Mouse (Mus musculus) stomach, postnatal 0 days (tissue): ENCODE data around the gene Urb1. TPM values are rescaled to one million over a fixed set of nuclear protein-coding genes. Genes with fewer than 3 reads are reported as not detected.
A peak's percentile ranks its signal among the peaks of the same experiment; 100 is the strongest.

ENCODE experiments used
- ATAC-seq: fragments of 200-750 bp; cut with Nextera tagmentation; 2 replicates; pipeline ENCODE4 v1.8.0; 2017; ENCODE audit not compliant: low FRiP score, low TSS enrichment
- DNase-seq: peaks from one replicate; pipeline ENCODE4 v3.0.0-alpha.2; 2016; ENCODE audit warnings: low spot score
- H3K27ac ChIP-seq: fragments of 300-500 bp; sonication (generic); replicated peaks from 2 replicates; pipeline ENCODE4 v1.5.1; 2014; ENCODE audit warnings: mild to moderate bottlenecking, control low read depth
- H3K27me3 ChIP-seq: fragments of 300-500 bp; sonication (generic); 2 replicates; pipeline ENCODE4 v1.6.1; 2014; ENCODE audit warnings: low read length; ENCODE audit not compliant: control insufficient read depth, insufficient read depth
- H3K36me3 ChIP-seq: fragments of 300-500 bp; sonication (generic); 2 replicates; pipeline ENCODE4 v1.6.1; 2014; ENCODE audit warnings: low read length, mixed read lengths; ENCODE audit not compliant: control insufficient read depth, insufficient read depth
- H3K4me1 ChIP-seq: fragments of 300-500 bp; sonication (generic); replicated peaks from 2 replicates; pipeline ENCODE4 v1.6.1; 2014; ENCODE audit warnings: antibody characterized with exemption; ENCODE audit not compliant: control insufficient read depth, insufficient read depth
- H3K4me2 ChIP-seq: fragments of 300-500 bp; sonication (generic); replicated peaks from 2 replicates; pipeline ENCODE4 v1.6.1; 2014; ENCODE audit warnings: low read depth, mild to moderate bottlenecking, control low read depth, moderate library complexity
- H3K4me3 ChIP-seq: fragments of 300-500 bp; sonication (generic); 2 replicates; pipeline ENCODE4 v1.5.1; 2014; ENCODE audit warnings: low read depth, low read length, control low read depth
- H3K9ac ChIP-seq: fragments of 300-500 bp; sonication (generic); 2 replicates; pipeline ENCODE4 v1.6.1; 2014; ENCODE audit warnings: mild to moderate bottlenecking, low read length, control low read depth, mixed read lengths
- H3K9me3 ChIP-seq: fragments of 300-500 bp; sonication (generic); 2 replicates; pipeline ENCODE4 v1.6.1; 2016; ENCODE audit warnings: low read length; ENCODE audit not compliant: control insufficient read depth
- CTCF ChIP-seq: IDR thresholded peaks from 2 replicates; pipeline ENCODE4 v1.5.1; 2016; ENCODE audit warnings: antibody characterized with exemption, low read depth, mild to moderate bottlenecking, moderate library complexity
- EP300 ChIP-seq: optimal IDR thresholded peaks from 2 replicates; pipeline ENCODE3; 2016; ENCODE audit warnings: antibody characterized with exemption
- WGBS: fragments of 180-500 bp; shearing (Covaris S2); extraction: QIAGEN DNeasy Blood & Tissue Kit; methylation state at CpG from one replicate; pipeline ENCODE4 v1.1.7; 2014; 5-methylcytosine and 5-hydroxymethylcytosine counted together
- polyA plus RNA-seq: library from polyadenylated mRNA; unstranded; fragments of >200 nt; fragmentation: Nextera tagmentation; extraction: Ambion mirVana; gene quantifications from 2 replicates; pipeline ENCODE4 v1.2.1, GENCODE M21; 2015

Gene Urb1
- polyA plus RNA-seq, 1 experiment from 2014 or later: 2.7 TPM

DNA sequence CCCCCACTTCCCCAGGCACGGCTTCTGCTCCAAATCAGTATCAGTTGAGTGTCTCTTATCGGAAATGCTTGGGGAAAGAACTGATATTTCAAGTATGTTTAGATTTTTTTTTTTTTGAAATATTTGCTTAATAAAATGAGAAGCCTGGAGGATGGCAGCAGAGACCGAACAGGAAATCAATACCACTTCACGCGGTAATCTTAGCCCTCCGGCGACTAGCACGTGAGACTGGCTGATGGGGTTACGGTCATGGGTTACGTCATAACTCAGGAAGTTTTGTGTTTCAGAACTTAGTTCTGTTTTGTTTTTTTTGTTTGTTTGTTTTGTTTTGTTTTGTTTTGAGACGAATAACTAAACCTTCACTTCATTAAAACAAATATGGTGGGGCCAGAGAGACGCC lies 99.9 kb downstream of the Urb1 start:
- no peak overlapping the region for H3K4me3 ChIP-seq
- 52% methylated on average over 12 of the region's 12 CpGs for WGBS
- H3K9me3 ChIP-seq: no peaks in the 10 kb centered on the region
- 0 out of 2 replicates have a peak, but pooled peaks cover 3% of the 10 kb centered on the region for H3K4me1 ChIP-seq
- no peak for ATAC-seq
- no peak overlapping the region for H3K9ac ChIP-seq
- TF ChIP-seq CTCF: no peak
- TF ChIP-seq EP300: no peak
- H3K4me2 ChIP-seq: peak overlapping the region; percentile 21
- H3K36me3 ChIP-seq: no peaks in the 10 kb centered on the region
- H3K27ac ChIP-seq: no peak overlapping the region
- no peak for DNase-seq
- no peaks in the 10 kb centered on the region for H3K27me3 ChIP-seq

DNA sequence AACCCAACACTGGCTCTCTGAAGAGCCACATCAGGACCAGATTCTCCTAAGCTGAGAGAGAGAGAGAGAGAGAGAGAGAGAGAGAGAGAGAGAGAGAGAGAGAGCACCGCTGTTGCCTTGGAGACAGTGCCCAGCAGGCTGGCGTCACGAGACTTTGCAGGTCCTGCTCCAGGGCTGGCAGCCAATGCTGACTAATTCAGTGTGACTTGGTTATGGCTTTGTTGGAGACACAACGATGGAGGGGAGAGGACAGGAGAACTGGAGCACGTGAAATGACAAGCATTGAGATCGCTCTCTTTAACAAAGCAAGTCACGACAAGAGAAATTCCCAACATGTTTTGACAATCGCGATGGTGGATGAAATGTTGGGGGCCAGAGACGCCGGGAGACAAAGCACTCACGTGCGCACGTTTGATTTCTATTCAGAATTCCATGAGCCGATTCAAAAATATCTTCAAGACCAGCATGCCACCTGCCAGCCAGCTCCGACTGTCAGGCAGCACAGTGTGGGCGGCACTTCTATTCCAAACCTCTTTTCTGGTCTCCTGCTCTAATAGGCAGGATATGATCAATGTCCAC lies 100.4 kb downstream of the Urb1 start:
- Histone ChIP-seq H3K4me2 (peak overlapping the region; percentile 21), H3K4me3 (no peak overlapping the region), H3K36me3 (no peaks in the 10 kb centered on the region), H3K9ac (no peak overlapping the region), H3K4me1 (0 out of 2 replicates have a peak, but pooled peaks cover 3% of the 10 kb centered on the region), H3K9me3 (no peaks in the 10 kb centered on the region), H3K27ac (no peak overlapping the region), H3K27me3 (no peaks in the 10 kb centered on the region)
- no peak; the same call in 1 of the 2 replicates for ATAC-seq
- 24% methylated on average over 17 of the region's 17 CpGs for WGBS
- no peak for TF ChIP-seq EP300
- 0 out of 2 replicates have a peak, but pooled peaks have one; percentile 1 for TF ChIP-seq CTCF
- DNase-seq: peak; percentile 39

DNA sequence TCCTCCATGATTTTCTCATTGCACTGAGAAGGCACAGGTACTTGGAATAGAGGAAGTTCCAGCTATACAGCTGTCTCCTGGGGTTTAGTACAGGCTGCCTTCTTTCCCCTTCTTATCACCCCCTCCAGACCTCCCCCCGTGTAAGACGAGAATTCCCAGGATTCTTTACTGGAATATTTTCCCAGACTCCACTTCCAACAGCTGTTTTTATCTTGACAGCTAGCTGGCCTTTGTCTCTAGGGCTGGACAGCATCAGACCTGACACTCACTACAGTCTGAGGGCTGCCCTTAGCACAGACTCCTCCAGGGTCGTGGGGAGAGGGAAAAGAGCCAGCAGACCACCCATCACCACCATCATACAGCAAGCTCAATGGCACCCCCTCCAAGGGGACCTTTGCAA lies 103.9 kb downstream of the Urb1 start:
- no peaks in the 10 kb centered on the region for H3K9me3 ChIP-seq
- no peak overlapping the region for H3K9ac ChIP-seq
- 0 out of 2 replicates have a peak, but pooled peaks cover 3% of the 10 kb centered on the region for H3K4me1 ChIP-seq
- no peaks in the 10 kb centered on the region for H3K36me3 ChIP-seq
- H3K27me3 ChIP-seq: no peaks in the 10 kb centered on the region
- no peak overlapping the region for H3K4me3 ChIP-seq
- no peak for TF ChIP-seq CTCF
- no peak for ATAC-seq
- WGBS: 21% methylated on average over 3 of the region's 3 CpGs
- H3K4me2 ChIP-seq: no peak overlapping the region
- no peak for DNase-seq
- H3K27ac ChIP-seq: no peak overlapping the region

DNA sequence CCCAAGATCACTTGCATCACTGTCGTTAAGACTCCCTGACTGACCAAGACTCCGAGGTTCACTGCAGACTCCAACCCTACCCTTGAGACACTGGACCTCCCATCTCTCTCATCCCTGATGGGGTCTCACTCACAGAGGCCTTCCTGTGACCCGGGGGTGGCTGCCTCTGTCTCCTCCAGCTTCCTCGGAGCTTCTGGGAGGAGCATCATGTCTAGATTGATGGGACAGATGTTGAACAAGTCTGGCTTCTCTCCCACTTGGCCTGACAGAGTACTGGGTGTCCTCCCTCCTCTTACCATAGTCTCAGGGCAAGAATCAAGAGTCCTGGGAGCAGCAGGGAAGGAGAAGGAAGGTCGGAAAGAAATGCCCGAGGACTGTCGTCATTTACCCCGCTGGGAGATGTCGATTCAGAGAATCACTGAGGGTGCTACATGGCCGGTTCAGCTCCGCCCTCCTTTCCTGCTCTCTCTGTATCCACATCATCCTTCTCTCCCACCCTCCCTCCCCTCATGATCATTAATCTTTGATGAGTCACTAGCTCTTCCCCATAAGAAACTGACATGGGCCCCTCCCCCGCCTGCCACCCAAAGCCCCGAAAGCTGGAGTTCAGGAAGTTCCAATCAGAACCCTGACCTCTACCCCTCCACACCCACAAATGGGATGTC lies 105.9 kb downstream of the Urb1 start:
- no peak overlapping the region for H3K4me3 ChIP-seq
- no peaks in the 10 kb centered on the region for H3K27me3 ChIP-seq
- no peaks in the 10 kb centered on the region for H3K4me1 ChIP-seq
- no peak overlapping the region for H3K27ac ChIP-seq
- H3K9me3 ChIP-seq: no peaks in the 10 kb centered on the region
- H3K9ac ChIP-seq: no peak overlapping the region
- no peaks in the 10 kb centered on the region for H3K36me3 ChIP-seq
- DNase-seq (no peak), ATAC-seq (peak; percentile 35; the same call in 1 of the 2 replicates)
- 64% methylated on average over 13 of the region's 13 CpGs for WGBS
- TF ChIP-seq CTCF: no peak
- TF ChIP-seq EP300: no peak
- H3K4me2 ChIP-seq: no peak overlapping the region

DNA sequence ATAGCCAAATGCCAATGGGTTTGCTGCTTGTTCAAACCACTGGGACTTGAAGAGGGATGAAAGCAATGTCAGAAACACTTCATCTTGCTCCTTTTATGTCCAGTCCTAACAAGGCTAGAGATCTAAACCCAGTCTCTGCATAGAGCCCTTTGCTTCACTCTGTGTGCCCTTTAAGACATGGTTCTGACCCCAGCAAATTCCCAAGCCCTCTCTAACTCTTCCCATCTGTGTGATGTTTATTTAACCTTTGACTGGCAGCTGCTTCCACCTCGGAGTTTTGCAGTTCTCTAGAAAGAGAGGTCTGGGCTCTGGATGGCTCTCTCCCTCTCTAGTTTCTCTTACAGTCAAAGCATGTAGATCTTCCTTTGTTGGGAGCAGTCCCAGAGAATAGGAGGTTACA lies 106.6 kb downstream of the Urb1 start:
- TF ChIP-seq CTCF: no peak
- TF ChIP-seq EP300: no peak
- H3K27ac ChIP-seq: no peak overlapping the region

DNA sequence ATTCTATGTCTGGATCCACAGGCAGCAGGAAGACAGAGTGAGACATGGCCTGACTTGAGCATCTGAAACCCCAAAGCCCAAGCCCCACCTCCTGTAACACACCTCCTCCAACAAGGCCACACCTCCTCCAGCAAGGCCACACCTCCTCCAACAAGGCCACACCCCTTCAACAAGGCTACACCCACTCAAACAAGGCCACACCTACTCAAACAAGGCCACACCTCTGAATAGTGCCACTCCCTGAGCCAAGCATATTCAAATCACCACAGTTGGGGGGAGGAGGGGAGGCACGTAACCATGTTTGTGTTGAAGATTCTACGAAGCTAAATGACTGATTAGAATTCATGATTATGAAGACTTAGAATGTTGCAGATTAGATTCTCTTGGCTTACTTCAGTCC lies 108.7 kb downstream of the Urb1 start:
- Histone ChIP-seq H3K9me3 (no peaks in the 10 kb centered on the region), H3K4me3 (no peak overlapping the region), H3K27me3 (no peaks in the 10 kb centered on the region), H3K4me1 (no peaks in the 10 kb centered on the region), H3K27ac (no peak overlapping the region), H3K36me3 (no peaks in the 10 kb centered on the region), H3K4me2 (no peak overlapping the region), H3K9ac (no peak overlapping the region)
- 88% methylated on average over 2 of the region's 2 CpGs for WGBS
- no peak for ATAC-seq
- no peak for TF ChIP-seq CTCF
- TF ChIP-seq EP300: no peak
- DNase-seq: no peak

More for the DNA sequence above, 106.6 kb downstream of the Urb1 start:
- Histone ChIP-seq H3K36me3 (no peaks in the 10 kb centered on the region), H3K9me3 (no peaks in the 10 kb centered on the region), H3K4me2 (no peak overlapping the region), H3K4me3 (no peak overlapping the region), H3K27me3 (no peaks in the 10 kb centered on the region), H3K9ac (no peak overlapping the region), H3K4me1 (no peaks in the 10 kb centered on the region)
- 3% methylated on average over 1 of the region's 1 CpGs for WGBS
- no peak for DNase-seq
- no peak for ATAC-seq

Other genes with a start within 250 kb of the Urb1 start
- 26.3 and 27.2 TPM in 2 replicates for gene Mis18a, start 83.0 kb downstream of the Urb1 start, polyA plus RNA-seq
- 0.16 TPM in 1 of 2 replicates, not detected in the other for gene Mrap, start 72.2 kb downstream of the Urb1 start, polyA plus RNA-seq
- gene Eva1c, start 16.3 kb upstream of the Urb1 start, polyA plus RNA-seq: 3.0 and 3.6 TPM in 2 replicates
- gene Cfap298, start 124.7 kb upstream of the Urb1 start, polyA plus RNA-seq: 27.4 and 27.5 TPM in 2 replicates
- gene Synj1, start 200.9 kb upstream of the Urb1 start, polyA plus RNA-seq: 5.2 and 5.6 TPM in 2 replicates
- gene Paxbp1, start 234.1 kb upstream of the Urb1 start, polyA plus RNA-seq: 13.8 and 15.0 TPM in 2 replicates